Mouse (Mus musculus) layer of hippocampus, adult 6 months (tissue): ENCODE data around the gene Sirt4. TPM values are rescaled to one million over a fixed set of nuclear protein-coding genes. Genes with fewer than 3 reads are reported as not detected.

Experiments used
- long read RNA-seq, 2 experiments: library from polyadenylated mRNA; unstranded; transcript quantifications; one replicate each; pipeline ENCODE4 v2.0.0; 2019 to 2020
- polyA plus RNA-seq: library from polyadenylated mRNA; unstranded; fragments of <200 nt; fragmentation: Nextera tagmentation; gene quantifications from 2 replicates; pipeline ENCODE4 v1.2.3, GENCODE M21; 2021

The Sirt4 gene
- 5.8 and 6.6 TPM in 2 replicates for polyA plus RNA-seq
- long read RNA-seq, experiment 1, transcript Sirt4-201 (5 exons, 1,794 nt), result major isoform, 8 of 10 reads
- long read RNA-seq, experiment 1, partial matches to known transcripts, result 0 of 10 reads
- long read RNA-seq, experiment 1, other reads (novel, unspliced or antisense), result 2 of 10 reads
- long read RNA-seq, experiment 2, transcript Sirt4-201 (5 exons, 1,794 nt), result major isoform, 10 of 24 reads
- long read RNA-seq, experiment 2, partial matches to known transcripts, result 1 of 24 reads
- long read RNA-seq, experiment 2, other reads (novel, unspliced or antisense), result 11 of 24 reads

GRCm38 (mm10) chr5:115483947-115484920, at the start of gene Sirt4:
Gene Sirt4, minus strand, starts transcription at chr5:115484725.

GRCm38 (mm10) chr5:115506454-115507201, 22.1 kb upstream of the Sirt4 start, which contains the start of gene Pxn:
Gene Pxn, plus strand, starts transcription at chr5:115506676.

GRCm38 (mm10) chr5:115465642-115466420, 18.7 kb downstream of the Sirt4 start, which contains the start of gene Pla2g1b:
Gene Pla2g1b, plus strand, starts transcription at chr5:115466262.

GRCm38 (mm10) chr5:115429359-115430186, 55.0 kb downstream of the Sirt4 start, which contains the start of gene Msi1:
Gene Msi1, plus strand, starts transcription at chr5:115429599.

Other genes starting within 250 kb of the Sirt4 start
- 325 and 335 TPM in 2 replicates for gene Pop5, start 248.9 kb downstream of the Sirt4 start, polyA plus RNA-seq
- gene Rnf10, start 211.8 kb downstream of the Sirt4 start, polyA plus RNA-seq, result 49.6 and 52.5 TPM in 2 replicates
- gene Coq5, start 205.1 kb downstream of the Sirt4 start, polyA plus RNA-seq, result 61.2 and 63.5 TPM in 2 replicates
- 357 and 367 TPM in 2 replicates for gene Dynll1, start 183.7 kb downstream of the Sirt4 start, polyA plus RNA-seq
- gene Srsf9, start 157.5 kb downstream of the Sirt4 start, polyA plus RNA-seq, result 32.8 and 35.5 TPM in 2 replicates
- 19.3 and 21.7 TPM in 2 replicates for gene Gatc, start 143.5 kb downstream of the Sirt4 start, polyA plus RNA-seq
- 45.2 and 46.4 TPM in 2 replicates for gene Triap1, start 143.5 kb downstream of the Sirt4 start, polyA plus RNA-seq
- gene Cox6a1, start 135.7 kb downstream of the Sirt4 start, polyA plus RNA-seq, result 2,766 and 2,985 TPM in 2 replicates
- gene Msi1, start 55.1 kb downstream of the Sirt4 start, polyA plus RNA-seq, result 8.3 and 9.3 TPM in 2 replicates
- not detected in 2 replicates for gene Pla2g1b, start 18.5 kb downstream of the Sirt4 start, polyA plus RNA-seq
- 9.6 and 14.3 TPM in 2 replicates for gene Pxn, start 22.0 kb upstream of the Sirt4 start, polyA plus RNA-seq
- gene Rplp0, start 74.7 kb upstream of the Sirt4 start, polyA plus RNA-seq, result 731 and 804 TPM in 2 replicates
- 21.9 and 26.2 TPM in 2 replicates for gene Gcn1l1, start 80.5 kb upstream of the Sirt4 start, polyA plus RNA-seq
- gene Rab35, start 147.2 kb upstream of the Sirt4 start, polyA plus RNA-seq, result 6.4 and 8.0 TPM in 2 replicates
- gene Bicdl1, start 246.9 kb upstream of the Sirt4 start, polyA plus RNA-seq, result 14.7 TPM in 2 replicates